Mouse (Mus musculus) adrenal gland, adult 10 weeks (tissue): ENCODE results near the gene Pamr1. TPM values are rescaled to one million over a fixed set of nuclear protein-coding genes. Genes with fewer than 3 reads are reported as not detected.

Experiments
- polyA plus RNA-seq: library from polyadenylated mRNA; stranded (reverse); fragments of 350-450 nt; fragmentation: Illumina TruSeq; extraction: RNeasy Lipid Tissue Mini Kit (QIAGEN cat#74804); gene quantifications from one replicate; pipeline ENCODE4 v1.2.3, GENCODE M21; 2014; ENCODE audit warnings: low read depth, low replicate concordance

Gene Pamr1
- polyA plus RNA-seq = 0.64 TPM

DNA sequence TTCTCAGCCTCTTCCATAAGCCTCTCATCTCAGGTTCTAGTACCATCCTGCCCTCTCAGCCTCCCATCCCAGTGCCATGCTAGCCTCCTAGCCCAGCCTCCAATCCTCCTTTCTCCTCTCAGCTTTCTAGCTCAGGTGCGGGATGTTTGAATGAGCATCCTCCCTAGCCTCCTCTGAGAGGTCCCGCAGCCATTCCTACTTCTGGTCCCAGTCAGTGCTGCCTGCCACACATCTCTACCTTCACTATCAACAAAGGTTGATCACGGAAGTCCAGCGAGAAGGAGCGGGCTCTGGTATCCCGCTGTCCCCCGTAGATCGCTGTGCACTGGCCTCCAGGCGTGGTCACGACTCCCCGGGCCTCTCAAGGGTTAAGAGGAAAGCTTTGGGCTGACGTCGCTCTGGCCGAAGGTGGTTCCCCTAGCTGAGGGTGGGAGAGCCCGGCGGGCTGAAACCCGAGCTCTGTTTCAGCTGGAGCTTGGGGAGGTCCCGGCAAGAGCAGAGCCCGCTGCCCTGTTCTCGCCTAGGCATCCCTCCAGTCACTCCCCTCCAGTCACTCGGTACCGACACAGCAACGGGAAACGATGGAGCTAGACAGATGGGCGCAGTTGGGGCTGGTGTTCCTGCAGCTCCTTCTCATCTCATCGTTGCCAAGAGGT lies at the start of gene Pamr1:
Gene Pamr1 (plus strand): TSS at position 402 of the 656 bp plus-strand sequence.

DNA sequence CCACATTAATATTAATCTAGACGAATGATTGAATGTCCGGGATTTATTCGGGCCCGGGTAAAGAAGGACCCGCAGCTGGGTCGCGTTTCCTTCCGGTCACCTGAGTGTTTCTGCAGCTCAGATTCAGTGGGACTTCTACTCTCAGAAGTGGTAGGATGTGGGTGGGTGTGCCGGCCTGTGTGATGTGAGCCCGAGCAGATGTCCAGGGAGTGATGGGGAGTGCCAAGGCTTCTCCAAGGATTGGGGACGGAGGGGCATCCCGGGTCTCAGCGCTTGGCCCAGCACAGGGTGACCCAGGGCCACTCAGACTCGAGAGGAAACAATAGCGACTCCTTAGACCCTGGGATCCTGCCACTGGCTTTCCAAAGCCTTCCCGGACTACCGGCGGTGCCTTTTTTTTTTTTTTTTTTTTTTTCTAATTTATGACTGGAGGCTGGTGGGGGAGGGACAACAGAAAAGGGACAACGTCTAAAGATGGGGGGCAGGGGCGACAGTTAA lies 108.4 kb downstream of the Pamr1 start, which contains the start of gene Slc1a2:
Gene Slc1a2 (plus strand): TSS at position 497 of the 498 bp plus-strand sequence.

Other genes with a start within 250 kb of the Pamr1 start
- gene Trim44, start 142.2 kb upstream of the Pamr1 start, polyA plus RNA-seq = 163 TPM
- gene Fjx1, start 97.5 kb upstream of the Pamr1 start, polyA plus RNA-seq = 0.52 TPM
- gene Slc1a2, start 108.6 kb downstream of the Pamr1 start, polyA plus RNA-seq = 0.12 TPM